Mouse (Mus musculus): ENCODE results near the gene Gpank1. TPM values are rescaled to one million over a fixed set of nuclear protein-coding genes. Genes with fewer than 3 reads are reported as not detected.

The Gpank1 gene
- total RNA-seq, 2 experiments from 2014 or later: 8.5 to 8.7 TPM

- intact Hi-C loops (cut with DNase I): loop anchor here (5.0 kb wide), 1 partner anchor 111 kb away; the partner anchor contains the start of gene Nfkbil1
- peak within 1 kb of the TSS; percentile 94 for H3K27ac ChIP-seq
- TF ChIP-seq CTCF (IDR thresholded peaks at IDR 0.05): no peak
Measured at GRCm38 (mm10) chr17:35126206-35126611, 5.0 kb downstream of the Gpank1 start, which contains the start of gene D17H6S53E. D17H6S53E (plus strand) TSS chr17:35126373.

GRCm38 (mm10) chr17:35127017-35127416 is 5.8 kb downstream of the Gpank1 start:
- H3K27ac ChIP-seq: peak overlapping the region; percentile 94
- no peak for DNase-seq
- peak overlapping the region; percentile 89 for H3K4me3 ChIP-seq
- intact Hi-C loops (cut with DNase I): loop anchor here (5.0 kb wide), 1 partner anchor 110 kb away; the partner anchor contains the start of gene Nfkbil1
- no peak for TF ChIP-seq CTCF (IDR thresholded peaks at IDR 0.05)

More at GRCm38 (mm10) chr17:35126206-35126611, 5.0 kb downstream of the Gpank1 start, which contains the start of gene D17H6S53E:
- DNase-seq: peak; percentile 88
- peak within 1 kb of the TSS; percentile 89 for H3K4me3 ChIP-seq

GRCm38 (mm10) chr17:35128996-35129395 is 7.7 kb downstream of the Gpank1 start:
- no peak overlapping the region for H3K4me3 ChIP-seq
- TF ChIP-seq CTCF (IDR thresholded peaks at IDR 0.05): no peak
- intact Hi-C loops (cut with DNase I): loop anchor here (5.0 kb wide), 1 partner anchor 108 kb away; the partner anchor contains the start of gene Nfkbil1
- no peak for DNase-seq
- H3K27ac ChIP-seq: no peak overlapping the region

GRCm38 (mm10) chr17:35131038-35131437 is 9.8 kb downstream of the Gpank1 start:
- H3K27ac ChIP-seq: no peak overlapping the region
- intact Hi-C loops (cut with DNase I): no loop called here
- no peak for DNase-seq
- TF ChIP-seq CTCF (IDR thresholded peaks at IDR 0.05): no peak
- no peak overlapping the region for H3K4me3 ChIP-seq

GRCm38 (mm10) chr17:35131500-35132173 is 10.4 kb downstream of the Gpank1 start, which contains the start of gene Apom:
Apom (minus strand) TSS chr17:35132050.
- no peak for TF ChIP-seq CTCF (IDR thresholded peaks at IDR 0.05)
- intact Hi-C loops (cut with DNase I): no loop called here
- no peak for DNase-seq
- no peak within 1 kb of the TSS for H3K27ac ChIP-seq
- no peak within 1 kb of the TSS for H3K4me3 ChIP-seq

- no peak for TF ChIP-seq CTCF (IDR thresholded peaks at IDR 0.05)
- no peak for DNase-seq
- H3K4me3 ChIP-seq: no peak overlapping the region
- intact Hi-C loops (cut with DNase I): no loop called here
- H3K27ac ChIP-seq: no peak overlapping the region
Measured at GRCm38 (mm10) chr17:35132174-35132560, 10.9 kb downstream of the Gpank1 start.

GRCm38 (mm10) chr17:35133517-35133916 is 12.3 kb downstream of the Gpank1 start:
- no peak overlapping the region for H3K4me3 ChIP-seq
- intact Hi-C loops (cut with DNase I): no loop called here
- no peak for TF ChIP-seq CTCF (IDR thresholded peaks at IDR 0.05)
- DNase-seq: no peak
- H3K27ac ChIP-seq: no peak overlapping the region

GRCm38 (mm10) chr17:35134801-35135590 is 13.7 kb downstream of the Gpank1 start, which contains the start of gene Bag6:
Bag6 (plus strand) TSS chr17:35135178.
- DNase-seq: peak; percentile 95
- intact Hi-C loops (cut with DNase I): no loop called here
- Histone ChIP-seq H3K27ac (peak within 1 kb of the TSS; percentile 100), H3K4me3 (peak within 1 kb of the TSS; percentile 94)
- TF ChIP-seq CTCF (IDR thresholded peaks at IDR 0.05): no peak

GRCm38 (mm10) chr17:35135591-35136320 is 14.5 kb downstream of the Gpank1 start:
- Histone ChIP-seq H3K27ac (peak overlapping the region; percentile 100), H3K4me3 (peak overlapping the region; percentile 94)
- DNase-seq: no peak
- intact Hi-C loops (cut with DNase I): no loop called here
- TF ChIP-seq CTCF (IDR thresholded peaks at IDR 0.05): no peak

GRCm38 (mm10) chr17:35139269-35139668 is 18.0 kb downstream of the Gpank1 start:
- intact Hi-C loops (cut with DNase I): no loop called here
- Histone ChIP-seq H3K27ac (no peak overlapping the region), H3K4me3 (no peak overlapping the region)
- no peak for DNase-seq
- TF ChIP-seq CTCF (IDR thresholded peaks at IDR 0.05): no peak

- TF ChIP-seq CTCF (IDR thresholded peaks at IDR 0.05): no peak
- intact Hi-C loops (cut with DNase I): no loop called here
- no peak overlapping the region for H3K27ac ChIP-seq
- no peak overlapping the region for H3K4me3 ChIP-seq
- no peak for DNase-seq
Measured at GRCm38 (mm10) chr17:35140490-35140996, 19.3 kb downstream of the Gpank1 start.

GRCm38 (mm10) chr17:35141971-35142370 is 20.7 kb downstream of the Gpank1 start:
- intact Hi-C loops (cut with DNase I): no loop called here
- Histone ChIP-seq H3K4me3 (no peak overlapping the region), H3K27ac (no peak overlapping the region)
- no peak for TF ChIP-seq CTCF (IDR thresholded peaks at IDR 0.05)
- no peak for DNase-seq
